Mouse (Mus musculus): ENCODE measurements around the gene Armcx4.
"Not testable (repeated sequence)": the region's sequence is repeated elsewhere in the genome, so short reads cannot be mapped to it uniquely, and the experiment has no call there.

Gene Armcx4

DNA sequence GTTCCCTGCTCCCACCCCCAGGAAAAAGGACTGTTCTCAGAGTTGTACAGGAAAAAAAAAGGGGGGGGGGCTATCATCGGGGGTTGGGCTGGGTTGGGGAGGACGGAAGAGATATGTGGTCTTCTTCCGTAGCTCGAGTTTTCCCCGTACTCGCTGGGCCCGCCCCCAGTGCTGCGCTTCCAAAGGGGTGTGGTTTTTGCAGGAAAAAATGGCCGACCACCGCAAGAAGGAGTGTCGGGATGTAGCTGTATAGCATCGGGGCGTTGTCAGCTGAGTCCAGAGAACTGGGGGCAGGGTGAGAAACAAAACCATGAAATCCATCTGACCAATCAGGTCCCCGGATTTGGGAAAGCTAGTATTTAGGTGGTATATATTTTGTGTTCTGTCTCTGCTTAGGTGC is 32.2 kb downstream of the Armcx4 start:
- Histone ChIP-seq H3K9me3 (ENCODE audit: low read length) (0 out of 2 replicates have a peak, but pooled peaks cover 5% of the 10 kb centered on the region), H3K4me1 (replicated peaks; ENCODE audit: low read depth, low read length) (peaks cover 12% of the 10 kb centered on the region), H3K36me3 (ENCODE audit: insufficient read depth, low read length) (peaks cover 31% of the 10 kb centered on the region), H3K27me3 (ENCODE audit: insufficient read depth, low read length) (no peaks in the 10 kb centered on the region), H3K4me3 (replicated peaks; ENCODE audit: low read length) (peak overlapping the region; percentile 83)
- TF ChIP-seq NANOG (IDR thresholded peaks at IDR 0.05; ENCODE audit: borderline replicate concordance, low read length): no peak
- no peak for TF ChIP-seq CTCF (conservative IDR thresholded peaks at IDR 0.05; ENCODE audit: low read length)
- no peak for TF ChIP-seq POU5F1 (IDR thresholded peaks at IDR 0.05; ENCODE audit: borderline replicate concordance, low read length)

DNA sequence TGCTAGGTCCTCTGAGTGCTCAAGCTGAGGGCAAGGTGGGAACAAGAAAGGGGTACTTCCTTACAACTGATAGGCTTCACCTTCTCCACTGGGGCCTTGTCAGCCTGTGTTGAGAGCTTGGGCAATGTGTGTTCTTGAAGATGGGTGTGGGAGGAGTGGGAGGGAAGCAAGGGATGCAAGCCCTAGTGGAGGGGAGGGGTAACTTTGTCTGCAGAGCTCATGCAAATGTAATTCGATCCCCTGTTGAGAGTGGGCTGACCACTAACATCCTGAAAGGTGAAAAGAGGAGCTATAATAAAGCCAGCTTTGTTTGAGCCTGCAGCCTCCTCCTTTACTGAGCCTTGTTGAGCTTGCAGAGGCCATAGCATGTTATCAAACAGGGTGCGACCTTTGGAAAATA is 37.4 kb downstream of the Armcx4 start:
- not testable (repeated sequence) for H3K4me3 ChIP-seq (replicated peaks; ENCODE audit: low read length); H3K27me3 ChIP-seq (ENCODE audit: insufficient read depth, low read length); H3K4me1 ChIP-seq (replicated peaks; ENCODE audit: low read depth, low read length); H3K9me3 ChIP-seq (ENCODE audit: low read length)
- H3K36me3 ChIP-seq (ENCODE audit: insufficient read depth, low read length): peaks cover 35% of the 10 kb centered on the region

DNA sequence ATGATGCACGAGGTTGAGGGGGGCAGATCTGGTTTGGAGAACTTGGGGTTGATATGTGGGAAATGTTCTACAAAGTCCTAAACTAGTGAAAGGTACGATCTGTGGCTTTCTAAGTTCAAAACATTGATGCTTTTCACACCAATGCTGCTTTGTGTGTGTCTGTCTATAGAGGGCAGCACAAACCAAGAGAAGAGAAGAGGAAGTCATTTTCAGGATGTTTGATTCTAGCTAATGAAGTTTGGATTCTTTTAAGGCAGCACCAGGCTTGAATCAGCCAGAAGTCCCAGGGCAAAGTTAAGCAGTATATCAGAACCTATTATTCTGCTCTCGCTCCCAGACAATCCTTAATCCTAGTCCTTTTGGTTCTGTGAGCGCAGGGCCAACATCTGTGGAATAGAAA is 43.5 kb downstream of the Armcx4 start:
- no peaks in the 10 kb centered on the region for H3K27me3 ChIP-seq (ENCODE audit: insufficient read depth, low read length)
- peaks cover 8% of the 10 kb centered on the region for H3K4me1 ChIP-seq (replicated peaks; ENCODE audit: low read depth, low read length)
- peak; percentile 31 for TF ChIP-seq CTCF (conservative IDR thresholded peaks at IDR 0.05; ENCODE audit: low read length)
- no peak for TF ChIP-seq NANOG (IDR thresholded peaks at IDR 0.05; ENCODE audit: borderline replicate concordance, low read length)
- peaks cover 3% of the 10 kb centered on the region; the same call in 1 of the 2 replicates for H3K36me3 ChIP-seq (ENCODE audit: insufficient read depth, low read length)
- H3K4me3 ChIP-seq (replicated peaks; ENCODE audit: low read length): no peak overlapping the region
- H3K9me3 ChIP-seq (ENCODE audit: low read length): no peaks in the 10 kb centered on the region

- Histone ChIP-seq H3K9me3 (ENCODE audit: low read length) (no peaks in the 10 kb centered on the region), H3K4me3 (replicated peaks; ENCODE audit: low read length) (no peak overlapping the region), H3K36me3 (ENCODE audit: insufficient read depth, low read length) (no peaks in the 10 kb centered on the region), H3K4me1 (replicated peaks; ENCODE audit: low read depth, low read length) (no peaks in the 10 kb centered on the region), H3K27me3 (ENCODE audit: insufficient read depth, low read length) (no peaks in the 10 kb centered on the region)
- TF ChIP-seq POU5F1 (IDR thresholded peaks at IDR 0.05; ENCODE audit: borderline replicate concordance, low read length): no peak
- TF ChIP-seq CTCF (conservative IDR thresholded peaks at IDR 0.05; ENCODE audit: low read length): no peak
- TF ChIP-seq NANOG (IDR thresholded peaks at IDR 0.05; ENCODE audit: borderline replicate concordance, low read length): no peak
Observed at GRCm38 (mm10) chrX:134737796-134738195, 51.5 kb downstream of the Armcx4 start.

DNA sequence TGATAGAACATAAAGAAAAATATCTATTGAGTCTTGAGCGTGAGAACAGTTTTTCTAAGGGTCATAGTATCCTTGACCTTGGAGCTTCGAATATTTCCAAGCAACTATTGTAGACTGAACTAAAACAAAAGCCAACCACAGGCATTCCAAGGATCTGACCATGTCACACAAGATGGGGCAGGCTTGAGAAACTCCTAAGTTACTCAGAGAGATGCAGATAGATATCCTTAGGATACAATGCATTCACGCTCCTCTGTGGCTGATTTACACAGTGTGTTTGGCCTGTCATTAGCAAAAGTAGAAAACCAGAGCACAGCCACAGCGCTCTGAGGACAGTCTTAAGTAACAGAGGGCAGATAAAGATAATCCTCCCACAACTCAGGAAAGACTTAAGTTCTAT is 52.8 kb downstream of the Armcx4 start:
- Histone ChIP-seq H3K36me3 (ENCODE audit: insufficient read depth, low read length) (no peaks in the 10 kb centered on the region), H3K4me1 (replicated peaks; ENCODE audit: low read depth, low read length) (no peaks in the 10 kb centered on the region), H3K9me3 (ENCODE audit: low read length) (no peaks in the 10 kb centered on the region), H3K27me3 (ENCODE audit: insufficient read depth, low read length) (no peaks in the 10 kb centered on the region), H3K4me3 (replicated peaks; ENCODE audit: low read length) (no peak overlapping the region)
- no peak for TF ChIP-seq CTCF (conservative IDR thresholded peaks at IDR 0.05; ENCODE audit: low read length)
- TF ChIP-seq POU5F1 (IDR thresholded peaks at IDR 0.05; ENCODE audit: borderline replicate concordance, low read length): no peak
- TF ChIP-seq NANOG (IDR thresholded peaks at IDR 0.05; ENCODE audit: borderline replicate concordance, low read length): no peak

- H3K4me3 ChIP-seq (replicated peaks; ENCODE audit: low read length): no peak overlapping the region
- TF ChIP-seq CTCF (conservative IDR thresholded peaks at IDR 0.05; ENCODE audit: low read length): no peak
- TF ChIP-seq NANOG (IDR thresholded peaks at IDR 0.05; ENCODE audit: borderline replicate concordance, low read length): no peak
- TF ChIP-seq POU5F1 (IDR thresholded peaks at IDR 0.05; ENCODE audit: borderline replicate concordance, low read length): no peak
- no peaks in the 10 kb centered on the region for H3K9me3 ChIP-seq (ENCODE audit: low read length)
- H3K27me3 ChIP-seq (ENCODE audit: insufficient read depth, low read length): no peaks in the 10 kb centered on the region
- no peaks in the 10 kb centered on the region for H3K36me3 ChIP-seq (ENCODE audit: insufficient read depth, low read length)
- no peaks in the 10 kb centered on the region for H3K4me1 ChIP-seq (replicated peaks; ENCODE audit: low read depth, low read length)
Observed at GRCm38 (mm10) chrX:134741862-134742261, 55.5 kb downstream of the Armcx4 start.

Measured in E14TG2a.4 (cell line).